28 mouse cellular contexts compared by ENCODE assay signal in genomic region chr7:47409545-47409944, GRCm38 (mm10). TPM values are rescaled to one million over a fixed set of nuclear protein-coding genes. Genes with fewer than 3 reads are reported as not detected.
"Had no signal": no experiment of that assay in that cellular context is flagged by ENCODE, and none has a peak within 500 bp of the region (broad histone marks: within the 10 kb centered on the region; RNA-seq: fewer than 3 reads in every experiment).

No protein-coding gene starts in this region.

- H3K27me3 ChIP-seq: kidney, embryonic 15.5 days; limb, embryonic 12.5 days; limb, embryonic 15.5 days; midbrain, embryonic 12.5 days; midbrain, embryonic 15.5 days; neural tube, embryonic 12.5 days; stomach, embryonic 15.5 days had no signal

- H3K9ac ChIP-seq: kidney, embryonic 15.5 days; limb, embryonic 12.5 days; limb, embryonic 15.5 days; liver, embryonic 14.5 days; liver, postnatal 0 days; lung, embryonic 14.5 days; midbrain, embryonic 12.5 days; midbrain, embryonic 15.5 days; neural tube, embryonic 12.5 days; stomach, embryonic 15.5 days had no signal

- H3K4me1 ChIP-seq: kidney, embryonic 15.5 days; limb, embryonic 12.5 days; limb, embryonic 15.5 days; midbrain, embryonic 12.5 days; midbrain, embryonic 15.5 days; neural tube, embryonic 12.5 days; stomach, embryonic 15.5 days had no signal

- H3K4me3 ChIP-seq: kidney, embryonic 15.5 days; left cerebral cortex, adult 2 months; limb, embryonic 12.5 days; limb, embryonic 15.5 days; midbrain, embryonic 12.5 days; midbrain, embryonic 15.5 days; neural tube, embryonic 12.5 days; stomach, embryonic 15.5 days had no signal

- H3K9me3 ChIP-seq: kidney, embryonic 15.5 days; limb, embryonic 15.5 days; stomach, embryonic 15.5 days had no signal

- H3K4me2 ChIP-seq: kidney, embryonic 15.5 days; limb, embryonic 12.5 days; limb, embryonic 15.5 days; liver, embryonic 11.5 days; lung, embryonic 14.5 days; midbrain, embryonic 12.5 days; midbrain, embryonic 15.5 days; neural tube, embryonic 12.5 days; stomach, embryonic 15.5 days had no signal

- H3K27ac ChIP-seq: kidney, embryonic 15.5 days; left cerebral cortex, adult 2 months; limb, embryonic 12.5 days; limb, embryonic 15.5 days; liver, embryonic 14.5 days; macrophage; midbrain, embryonic 12.5 days; midbrain, embryonic 15.5 days; neural tube, embryonic 12.5 days; stomach, embryonic 15.5 days had no signal

- DNase-seq: kidney, adult 2 months; kidney, postnatal 10 days; kidney, postnatal 36 days; layer of hippocampus, postnatal 36 days; left cerebral cortex, postnatal 4 days; liver, postnatal 0 days; lung, embryonic 14.5 days; retina, postnatal 1 day; right cerebral cortex, postnatal 25 days; spleen, adult 18-20 months; thymus, postnatal 25 days had no signal

- ATAC-seq: liver, postnatal 0 days; lung, postnatal 0 days; midbrain, embryonic 15.5 days had no signal

- H3K36me3 ChIP-seq: kidney, embryonic 15.5 days; limb, embryonic 12.5 days; limb, embryonic 15.5 days; midbrain, embryonic 12.5 days; midbrain, embryonic 15.5 days; neural tube, embryonic 12.5 days; stomach, embryonic 15.5 days had no signal

RNA-seq across cellular contexts. Expression of gene Mrgpra2a, which starts 42.4 kb away (rescaled TPM):
- total RNA-seq: layer of hippocampus, adult 8-10 months; layer of hippocampus, postnatal 10 days; layer of hippocampus, postnatal 36 days; left cerebral cortex, adult 2 months; left cerebral cortex, postnatal 14 days; left cerebral cortex, postnatal 4 days had no signal
- polyA plus RNA-seq: kidney, adult 2 months; kidney, embryonic 15.5 days; limb, embryonic 12.5 days; limb, embryonic 15.5 days; liver, embryonic 11.5 days; lung, embryonic 14.5 days; macrophage; midbrain, embryonic 12.5 days; midbrain, embryonic 15.5 days; neural tube, embryonic 12.5 days had no signal

RNA-seq across cellular contexts. Expression of gene Mrgpra1, which starts 55.5 kb away (rescaled TPM):
- total RNA-seq: layer of hippocampus, adult 8-10 months; layer of hippocampus, postnatal 10 days; layer of hippocampus, postnatal 36 days; left cerebral cortex, adult 2 months; left cerebral cortex, postnatal 14 days; left cerebral cortex, postnatal 4 days; neutrophil, adult 5-6 weeks had no signal
- polyA plus RNA-seq: kidney, adult 2 months; kidney, embryonic 15.5 days; limb, embryonic 12.5 days; limb, embryonic 15.5 days; liver, embryonic 11.5 days; liver, embryonic 14.5 days; liver, postnatal 0 days; lung, embryonic 14.5 days; lung, postnatal 0 days; macrophage; midbrain, embryonic 12.5 days; midbrain, embryonic 15.5 days; neural tube, embryonic 12.5 days; stomach, embryonic 15.5 days; thymus, postnatal 0 days had no signal
